Mouse (Mus musculus): ENCODE results near the gene Atp2a3.

Gene Atp2a3

DNA sequence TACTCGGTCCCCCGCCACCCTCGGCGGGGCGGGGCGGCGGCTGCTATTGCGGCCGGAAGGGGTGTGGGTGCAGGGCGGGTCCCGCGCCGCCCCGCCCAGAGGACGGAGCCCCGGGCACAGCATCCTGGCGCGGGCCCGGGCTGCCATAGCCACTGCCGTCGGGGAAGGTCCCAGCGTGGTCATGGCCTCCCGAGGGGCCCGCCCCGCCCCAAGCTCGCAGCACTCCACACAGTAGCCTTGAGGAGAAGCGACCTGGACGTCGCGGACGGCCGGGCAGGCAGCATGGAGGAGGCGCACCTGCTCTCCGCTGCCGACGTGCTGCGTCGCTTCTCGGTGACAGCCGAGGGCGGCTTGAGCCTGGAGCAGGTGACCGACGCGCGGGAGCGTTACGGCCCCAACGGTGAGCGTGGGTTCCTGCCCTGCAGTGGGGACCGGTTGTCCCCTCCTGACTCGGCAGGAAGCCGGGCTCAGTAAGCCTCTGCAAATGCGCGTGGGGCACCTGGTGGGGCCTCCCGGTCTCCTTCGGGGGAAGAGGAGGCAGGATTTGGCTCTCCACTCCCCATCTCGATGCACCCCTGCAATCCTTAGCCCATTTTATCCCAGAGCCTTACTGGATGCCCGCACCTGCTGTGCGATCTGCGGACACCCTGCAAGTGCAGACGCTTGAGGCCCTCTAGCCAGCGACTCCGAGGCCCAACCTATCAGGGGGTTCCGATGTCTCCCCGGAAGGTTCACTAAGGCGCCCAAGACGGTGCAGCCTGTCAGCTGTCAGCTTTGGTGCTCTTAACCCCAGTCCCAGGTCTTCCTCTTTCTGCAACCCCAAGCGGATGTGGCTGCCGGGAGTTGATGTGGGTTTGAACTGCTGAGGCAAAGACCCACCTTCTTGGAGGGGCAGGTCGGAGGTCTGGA is at the start of gene Atp2a3:
Gene Atp2a3, plus strand, starts transcription at position 98 of the 909 bp plus-strand sequence.
- DNase-seq (ENCODE audit: low read depth): peak; percentile 83

DNA sequence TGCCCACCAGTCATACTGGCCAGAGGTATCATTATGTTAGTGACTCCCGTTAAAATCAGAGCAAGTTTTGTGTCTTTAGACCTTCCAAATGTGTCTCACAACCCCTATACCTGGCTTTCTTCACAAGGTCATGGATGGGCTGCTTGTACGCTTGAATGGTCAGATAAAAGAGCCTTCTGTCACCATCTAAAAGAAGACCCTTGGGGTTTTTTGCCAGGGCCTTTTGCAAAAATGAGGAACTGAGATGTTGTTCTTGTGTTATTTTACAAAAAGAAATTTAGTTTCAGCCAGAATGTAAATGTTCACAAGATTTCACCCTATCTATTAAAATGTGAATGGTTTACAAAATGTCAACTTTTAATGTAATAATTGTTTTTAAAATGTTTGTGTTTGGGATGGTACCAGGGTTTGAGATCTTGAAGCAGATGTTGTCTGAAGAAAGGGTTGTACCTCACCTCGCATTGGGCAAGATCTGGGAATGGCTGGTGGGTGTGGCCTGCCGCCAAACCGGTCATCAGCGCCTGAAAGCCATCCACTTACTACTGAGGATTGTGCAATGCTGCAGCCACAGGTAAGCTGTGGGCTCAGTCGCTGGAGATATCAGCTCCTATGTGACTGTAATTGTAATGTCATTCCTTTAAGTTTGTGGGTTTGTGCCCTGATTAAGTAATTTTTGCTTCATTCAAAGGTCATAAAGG is 43.5 kb upstream of the Atp2a3 start:
- DNase-seq (ENCODE audit: low read depth): no peak

DNA sequence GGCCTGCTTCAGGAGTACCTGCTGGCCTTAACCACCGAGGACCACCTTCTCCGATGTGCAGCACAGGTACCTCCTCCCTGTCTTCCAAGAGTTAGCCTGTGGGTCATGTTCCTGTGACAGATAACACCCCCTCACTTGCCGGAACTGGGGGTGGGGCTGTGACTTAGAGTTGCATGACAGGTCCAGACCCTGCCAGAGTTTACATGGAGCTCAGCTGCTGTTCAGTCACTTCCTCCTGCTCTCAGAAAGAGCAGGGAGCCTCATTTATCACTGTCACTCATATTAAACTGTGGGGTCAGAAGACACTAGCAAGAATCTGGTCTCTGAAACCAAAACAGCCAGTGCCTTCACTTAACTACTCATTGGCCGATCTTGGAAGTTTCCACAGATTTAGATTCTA is 37.9 kb upstream of the Atp2a3 start:
- DNase-seq (ENCODE audit: low read depth): no peak

DNA sequence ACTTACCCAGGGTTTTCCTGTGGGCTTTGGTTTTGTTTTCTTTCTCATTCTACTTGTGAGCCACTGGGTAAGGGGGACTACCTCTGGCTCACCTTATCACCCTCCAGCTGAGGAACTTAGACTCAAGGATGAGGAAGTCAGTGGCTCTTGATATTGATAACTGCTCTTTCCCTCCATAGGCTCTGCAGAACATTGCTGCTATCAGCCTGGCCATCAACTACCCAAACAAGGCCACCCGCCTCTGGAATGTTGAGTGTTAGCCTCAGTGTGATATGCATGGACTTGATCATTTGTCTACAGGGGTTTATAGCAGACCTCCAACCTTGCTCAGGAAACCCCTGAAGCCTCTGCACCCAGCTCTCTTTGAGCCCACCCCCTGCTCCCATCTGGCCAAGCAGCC is 36.5 kb upstream of the Atp2a3 start:
- no peak for DNase-seq (ENCODE audit: low read depth)

DNA sequence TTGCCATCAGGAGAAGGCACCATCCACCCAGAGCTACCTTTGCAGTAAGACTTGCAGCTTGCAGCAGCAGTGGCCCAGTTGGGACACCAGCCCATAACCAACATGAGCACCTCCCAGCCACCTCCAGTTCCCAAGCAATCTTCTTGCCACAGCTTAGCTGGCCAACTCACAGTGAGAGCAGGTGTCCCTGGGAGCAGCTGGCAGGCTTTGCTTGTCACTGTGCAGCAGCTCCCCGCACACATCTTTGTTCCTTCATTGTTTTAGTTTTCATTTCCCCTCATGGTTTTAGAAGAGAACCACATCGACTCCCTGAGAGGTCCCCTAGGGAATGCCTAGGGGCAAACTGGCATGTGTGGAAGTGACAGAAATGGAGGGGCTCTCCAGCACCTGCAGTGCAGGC is 35.9 kb upstream of the Atp2a3 start:
- no peak for DNase-seq (ENCODE audit: low read depth)

DNA sequence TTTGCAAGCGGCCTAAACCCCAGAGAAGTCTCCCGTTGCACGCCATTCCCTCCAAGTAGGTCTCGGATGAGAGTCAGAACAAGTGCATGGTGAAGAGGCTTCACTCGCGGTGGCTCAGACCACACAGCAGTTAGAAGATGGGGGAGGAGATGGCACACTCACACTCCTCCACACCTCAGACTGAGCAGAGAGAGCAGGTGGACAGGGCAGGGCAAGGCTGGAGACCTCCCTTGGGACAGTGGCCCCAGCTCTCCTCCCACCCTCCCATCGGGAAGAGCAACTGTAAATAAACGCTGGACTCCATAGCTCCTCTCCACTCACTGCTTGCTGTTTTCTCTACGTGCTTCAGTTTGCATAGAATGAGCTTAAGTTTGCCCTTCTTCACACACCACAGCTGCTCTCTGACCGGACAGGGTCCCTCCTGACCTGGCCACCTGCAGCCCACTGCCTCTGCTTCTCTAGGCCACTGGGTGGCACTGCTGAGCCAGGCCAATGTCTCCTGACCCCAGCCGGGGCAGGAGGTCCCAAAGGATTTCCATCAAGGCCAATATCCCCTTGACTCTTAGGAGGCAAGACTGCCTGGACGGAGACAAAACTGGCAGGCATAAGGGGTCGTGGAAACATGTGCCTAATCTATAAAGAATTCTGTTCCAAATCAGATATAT is 34.6 kb upstream of the Atp2a3 start:
- peak; percentile 66 for DNase-seq (ENCODE audit: low read depth)

DNA sequence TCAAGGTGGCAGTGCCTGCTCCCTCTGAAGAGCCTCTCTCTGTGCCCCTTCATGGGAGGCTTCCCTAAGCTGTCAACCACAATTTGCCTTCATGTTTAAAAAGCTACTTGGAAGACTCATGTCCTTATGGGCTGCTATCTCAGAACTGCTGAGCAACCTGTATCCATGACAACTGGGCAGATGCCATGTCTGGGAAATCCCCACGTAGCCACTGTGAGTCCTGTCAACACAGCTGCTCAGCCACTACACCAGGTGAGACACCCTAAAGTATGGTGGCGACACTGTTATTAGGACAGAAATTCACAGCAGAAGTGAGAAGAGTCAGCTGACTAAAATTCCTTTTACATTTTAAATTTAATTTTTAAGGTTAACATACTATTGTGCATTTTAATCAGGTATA is 32.5 kb upstream of the Atp2a3 start:
- no peak for DNase-seq (ENCODE audit: low read depth)

DNA sequence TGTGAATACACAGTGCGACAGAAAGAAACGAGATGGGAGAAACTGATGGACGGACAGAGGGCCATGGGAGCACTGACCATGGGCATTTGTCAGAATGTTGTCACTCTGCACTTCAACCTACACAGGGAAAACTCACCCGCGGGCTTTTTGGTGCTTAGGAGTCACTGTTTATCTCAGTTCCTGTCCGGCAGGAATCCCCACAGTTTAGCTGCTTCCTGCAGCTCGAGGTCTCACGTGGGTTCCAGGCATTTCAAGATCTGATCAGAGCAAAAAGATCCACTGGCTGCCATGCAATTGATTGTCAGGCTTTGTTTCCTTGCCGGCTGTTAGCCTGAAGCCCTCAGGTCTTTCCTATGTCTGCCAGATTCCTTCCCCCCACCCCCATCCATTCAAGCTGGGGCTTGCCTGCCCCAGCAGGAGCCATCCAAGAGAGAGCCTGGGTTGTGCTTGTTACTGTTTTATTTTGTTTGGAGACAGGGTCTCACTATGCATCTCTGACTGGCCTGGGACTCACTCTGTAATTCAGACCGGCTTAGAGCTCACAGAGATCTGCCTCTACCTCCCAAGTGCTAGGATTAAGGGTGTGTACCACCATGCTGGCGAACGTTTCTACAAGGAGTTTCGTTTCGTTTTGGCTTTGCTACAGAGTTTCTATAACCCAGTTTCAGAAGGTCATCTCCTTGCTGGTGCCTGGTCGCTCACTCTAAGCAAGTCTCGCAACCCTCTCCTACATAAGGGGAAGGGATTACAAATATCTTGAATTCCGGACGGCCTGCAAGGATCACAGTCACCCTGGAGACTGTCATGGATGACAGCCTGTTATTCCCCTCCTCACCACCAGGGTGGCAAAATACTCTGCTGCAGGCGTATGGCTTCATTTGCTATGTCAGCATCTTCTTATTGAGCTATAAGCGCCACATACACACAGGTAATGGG is 20.5 kb upstream of the Atp2a3 start:
- DNase-seq (ENCODE audit: low read depth): peak; percentile 73

DNA sequence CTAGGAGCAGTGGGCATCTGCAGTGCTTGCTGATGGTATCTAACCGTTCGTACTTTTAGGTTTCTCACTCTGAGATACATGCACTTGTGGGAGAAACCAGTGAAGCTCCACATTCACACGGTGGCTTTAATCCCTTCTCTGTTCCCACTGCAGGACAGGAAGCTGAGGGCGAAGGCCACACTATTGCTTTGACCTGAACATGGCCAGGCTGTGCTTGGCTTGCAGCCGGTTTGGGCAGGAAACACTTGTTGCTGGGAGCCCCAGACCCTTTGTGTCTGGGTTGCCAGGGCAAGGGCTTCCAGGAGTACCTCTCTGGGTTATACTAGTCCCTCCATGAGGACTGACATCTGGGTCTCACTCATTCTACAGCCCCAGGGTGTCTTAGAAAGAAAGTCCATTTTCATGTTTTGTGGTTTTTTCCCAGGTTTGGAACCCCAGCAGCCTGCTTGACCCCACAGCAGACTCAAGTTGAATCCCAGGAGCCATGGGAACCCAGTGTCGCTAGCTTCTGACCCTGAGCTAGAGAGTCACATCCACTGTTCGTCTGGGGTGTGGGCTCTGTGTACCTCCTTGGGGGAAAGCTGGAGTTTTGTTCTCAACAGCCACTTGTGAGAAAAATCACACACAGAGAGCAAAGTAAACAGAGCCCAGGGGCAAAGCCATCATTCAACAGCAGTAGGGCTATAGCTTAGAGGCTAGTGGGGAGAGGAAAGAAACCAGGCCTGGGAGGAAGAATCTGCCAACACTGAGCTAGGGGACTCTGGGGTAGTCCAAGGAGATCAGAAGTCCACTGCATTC is 15.8 kb upstream of the Atp2a3 start:
- no peak for DNase-seq (ENCODE audit: low read depth)

DNA sequence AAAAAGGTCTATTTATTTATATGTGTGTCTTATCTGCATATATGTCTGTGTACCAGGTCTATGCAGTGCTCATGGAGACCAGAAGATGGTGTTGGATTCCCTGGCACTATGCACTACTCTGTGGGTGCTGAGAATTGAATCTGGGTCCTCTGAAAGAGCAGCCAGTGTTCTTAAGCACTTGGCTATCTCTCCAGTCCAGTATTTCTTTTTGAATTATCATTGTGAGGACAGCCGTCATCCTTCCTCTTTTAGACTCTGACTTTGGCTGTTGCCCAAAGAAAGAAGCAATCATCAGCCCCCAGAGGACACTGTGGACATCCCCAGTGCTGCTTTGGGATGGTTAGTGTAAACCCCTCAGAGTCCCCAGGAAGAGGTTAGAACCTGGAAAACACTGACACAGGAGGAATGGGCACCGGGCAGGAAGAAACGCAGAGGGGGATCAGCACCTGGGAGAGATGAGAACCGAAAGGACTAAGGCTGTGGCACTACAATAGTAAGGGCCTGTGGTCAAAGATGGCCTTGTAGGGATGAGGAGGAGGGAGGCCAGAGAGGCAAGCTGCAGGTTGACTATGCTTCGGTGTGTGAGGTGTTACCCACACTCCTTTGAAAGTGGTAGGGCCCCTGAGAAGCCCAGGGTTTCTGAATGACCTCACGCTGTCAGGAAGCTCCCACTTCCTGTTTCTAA is 15.0 kb upstream of the Atp2a3 start:
- DNase-seq (ENCODE audit: low read depth): no peak

DNA sequence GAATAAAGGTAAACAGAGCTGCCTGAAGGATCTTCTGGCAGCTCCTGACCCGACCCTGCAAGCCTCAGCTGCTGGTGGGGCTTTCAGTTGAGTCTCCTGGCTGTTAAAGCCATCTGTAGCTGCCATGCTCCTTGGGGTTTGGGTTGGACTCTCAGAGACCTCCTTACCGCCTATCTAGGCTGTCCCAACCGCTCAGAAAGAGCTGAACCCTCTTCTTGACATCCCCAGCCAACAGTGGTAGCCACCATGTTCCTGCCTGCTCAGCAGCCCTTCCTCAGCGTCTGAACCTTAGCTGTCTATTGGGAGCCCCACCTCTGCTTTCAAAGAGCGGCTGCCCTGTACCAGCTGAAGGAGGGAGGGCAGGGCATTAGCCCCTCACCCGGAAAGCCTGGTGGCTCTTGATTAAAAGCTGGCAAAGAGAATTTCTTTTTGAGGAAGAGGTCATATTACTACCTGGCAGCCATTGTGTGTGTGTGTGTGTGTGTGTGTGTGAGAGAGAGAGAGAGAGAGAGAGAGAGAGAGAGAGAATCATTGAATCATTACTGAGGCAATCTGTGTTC is 14.3 kb upstream of the Atp2a3 start:
- DNase-seq (ENCODE audit: low read depth): no peak

DNA sequence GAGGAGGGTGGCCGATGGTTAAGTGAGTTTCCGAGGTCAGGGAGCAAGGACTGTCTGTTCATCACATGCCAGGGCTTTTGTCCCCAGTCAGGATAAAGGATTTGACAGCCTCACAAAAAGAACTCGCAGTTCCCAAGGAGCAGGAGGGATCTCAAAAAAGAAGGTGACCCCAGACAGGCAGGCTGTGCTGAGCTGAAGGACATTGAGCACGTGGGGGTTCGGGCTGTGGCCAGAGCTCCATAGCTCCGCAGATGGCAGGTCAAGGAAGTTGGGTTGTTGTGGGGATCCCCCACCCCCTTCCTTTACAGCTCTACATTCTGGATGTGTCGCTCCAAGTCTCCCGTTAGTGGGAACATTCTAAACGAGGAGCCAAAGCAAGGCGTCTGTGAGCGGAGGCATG is 13.1 kb upstream of the Atp2a3 start:
- DNase-seq (ENCODE audit: low read depth): no peak

DNA sequence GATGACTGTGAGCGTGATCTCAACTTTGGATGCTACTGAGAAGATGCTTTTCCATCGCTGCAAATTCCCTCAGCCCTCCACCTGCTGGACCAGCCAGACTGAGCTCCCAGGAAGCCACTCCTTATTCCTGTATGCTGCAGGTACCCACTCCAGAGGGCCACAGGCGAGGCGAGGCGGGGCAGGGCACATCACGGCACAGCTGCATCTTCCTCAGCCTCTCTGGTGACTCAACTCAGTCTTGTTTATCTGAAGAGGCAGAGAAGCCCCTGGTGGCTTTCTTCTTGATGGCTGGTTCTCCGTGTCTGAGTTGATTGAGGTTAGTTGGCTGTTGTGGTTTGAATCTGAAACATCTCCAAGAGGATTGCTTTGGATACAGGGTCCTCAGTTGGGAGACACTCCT is 12.7 kb upstream of the Atp2a3 start:
- DNase-seq (ENCODE audit: low read depth): no peak

DNA sequence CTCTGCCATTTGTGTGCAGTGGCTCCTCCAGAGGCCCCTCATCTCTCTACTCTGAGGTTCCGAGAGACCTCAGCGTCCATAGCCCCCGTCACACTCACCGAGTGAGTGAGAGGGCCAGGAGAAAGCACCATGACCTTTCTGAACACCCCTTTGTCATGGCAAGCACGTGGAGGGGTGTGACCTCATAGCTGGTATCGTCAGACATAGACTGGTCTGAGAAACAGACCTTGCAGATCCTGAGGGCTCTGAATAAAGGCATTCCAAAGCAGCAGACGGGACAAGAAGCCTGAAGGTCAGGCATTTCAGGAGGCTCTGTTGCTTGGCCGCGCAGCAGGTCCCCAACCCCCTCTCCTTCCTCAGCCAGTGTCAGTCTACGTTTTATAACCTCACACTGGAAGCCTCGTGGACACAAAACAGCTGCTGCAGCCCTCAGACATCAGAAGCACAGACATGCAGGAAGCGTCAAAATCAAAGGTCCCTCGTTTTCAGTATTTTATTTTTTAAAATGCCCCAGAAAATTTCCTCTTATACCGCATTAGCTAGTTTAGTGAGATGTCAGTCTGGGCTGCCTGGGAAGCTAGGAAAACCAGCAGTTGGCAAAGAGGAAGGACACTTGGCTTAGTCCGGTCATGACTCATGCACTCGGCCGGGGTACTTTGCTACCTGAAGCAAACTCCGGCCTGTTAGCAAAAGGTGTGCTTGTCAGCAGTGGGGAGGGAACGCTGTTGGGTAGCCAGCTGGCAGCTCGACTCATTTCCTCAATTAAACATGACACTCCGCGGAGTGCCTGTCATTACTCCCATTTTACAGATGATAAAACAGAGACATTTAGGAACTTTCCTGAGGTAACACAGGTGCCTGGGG is 9.6 kb upstream of the Atp2a3 start:
- DNase-seq (ENCODE audit: low read depth): peak; percentile 37

DNA sequence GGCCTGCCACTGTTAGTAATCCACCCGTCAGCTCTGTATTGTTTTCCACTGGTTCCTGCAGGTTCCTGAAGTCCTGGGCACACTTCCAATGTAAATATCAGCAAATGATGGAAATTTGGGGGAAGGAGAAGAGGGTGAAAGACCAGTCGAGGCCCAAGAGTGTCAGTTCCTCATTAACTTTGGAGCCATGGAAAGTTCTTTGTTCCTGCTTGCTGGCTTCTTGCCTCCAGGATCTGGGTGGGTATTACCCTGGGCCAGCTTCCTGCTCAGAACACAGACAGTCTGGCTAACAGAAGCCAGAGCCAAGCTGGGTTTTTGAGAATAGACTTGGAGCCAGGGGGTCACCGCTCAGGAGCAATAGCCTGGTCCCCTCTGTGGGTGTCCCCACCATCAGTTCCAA is 8.7 kb upstream of the Atp2a3 start:
- no peak for DNase-seq (ENCODE audit: low read depth)

DNA sequence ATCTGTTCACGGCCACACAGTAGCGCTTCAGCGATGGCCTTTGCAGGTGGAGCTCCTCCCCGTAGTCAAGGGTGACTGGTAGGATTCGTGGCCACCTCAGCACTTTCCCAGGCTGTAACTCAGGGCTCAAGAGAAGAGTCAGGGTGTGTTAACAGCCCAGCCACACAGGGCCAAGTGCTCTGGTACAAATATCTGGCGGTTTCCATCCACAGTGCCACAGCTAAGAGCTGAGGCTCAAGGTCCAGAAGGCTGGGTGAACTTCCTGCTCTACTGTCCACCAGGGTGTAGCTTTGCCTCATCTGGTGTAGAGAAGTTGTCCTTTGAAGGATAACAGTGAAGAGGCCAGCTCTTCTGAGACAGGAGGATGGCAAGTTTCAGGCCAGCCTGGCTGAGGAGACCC is 8.3 kb upstream of the Atp2a3 start:
- DNase-seq (ENCODE audit: low read depth): no peak

DNA sequence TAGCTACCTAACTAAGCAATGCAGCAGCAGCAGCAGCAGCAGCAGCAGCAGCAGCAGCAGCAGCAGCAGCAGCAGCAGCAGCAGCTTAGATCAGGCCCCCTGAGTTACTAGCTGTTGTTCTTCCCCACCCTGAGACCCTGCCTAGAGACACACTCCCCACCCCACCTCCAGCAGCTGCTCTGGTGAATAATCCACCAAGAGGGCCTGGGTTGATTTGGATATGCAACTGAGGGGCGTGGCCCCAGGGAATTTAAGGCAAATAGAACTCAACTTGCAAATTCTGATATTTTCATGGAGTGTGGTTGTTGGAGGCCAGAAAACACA is 7.9 kb upstream of the Atp2a3 start:
- no peak for DNase-seq (ENCODE audit: low read depth)

DNA sequence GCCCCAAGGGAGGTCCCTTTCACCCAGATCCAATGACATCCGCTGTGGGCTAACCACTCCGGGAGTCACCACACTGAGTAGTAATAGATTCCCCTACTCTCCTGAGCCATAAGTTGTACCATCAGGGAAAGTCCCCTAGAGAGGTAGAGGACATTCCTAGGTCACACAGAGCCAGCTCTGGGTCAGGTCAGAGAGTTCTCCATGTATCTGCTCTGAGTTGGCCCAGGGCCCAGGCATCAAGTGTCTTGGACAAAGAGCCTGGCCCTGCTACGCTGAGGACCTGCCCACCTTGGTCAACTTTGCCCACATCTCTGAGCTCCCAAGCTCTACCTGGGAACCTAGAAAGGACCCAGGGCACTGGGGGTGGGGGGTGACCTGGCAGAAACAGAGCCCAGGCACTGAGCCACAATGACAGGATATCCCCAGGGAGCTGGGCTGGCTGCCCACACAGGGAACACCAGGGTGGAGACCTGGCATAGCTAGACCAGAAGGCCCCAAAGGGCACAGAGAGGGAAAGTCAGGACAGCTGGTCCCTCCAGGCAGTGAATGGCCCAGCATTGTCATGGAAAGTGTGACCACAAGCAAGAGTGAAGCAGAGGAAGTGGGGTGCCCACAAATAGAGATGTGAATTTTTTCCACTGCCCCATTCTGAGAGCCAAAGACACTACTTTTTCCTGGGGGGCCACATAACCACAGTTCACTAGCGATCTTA is 7.4 kb upstream of the Atp2a3 start:
- DNase-seq (ENCODE audit: low read depth): peak; percentile 57

DNA sequence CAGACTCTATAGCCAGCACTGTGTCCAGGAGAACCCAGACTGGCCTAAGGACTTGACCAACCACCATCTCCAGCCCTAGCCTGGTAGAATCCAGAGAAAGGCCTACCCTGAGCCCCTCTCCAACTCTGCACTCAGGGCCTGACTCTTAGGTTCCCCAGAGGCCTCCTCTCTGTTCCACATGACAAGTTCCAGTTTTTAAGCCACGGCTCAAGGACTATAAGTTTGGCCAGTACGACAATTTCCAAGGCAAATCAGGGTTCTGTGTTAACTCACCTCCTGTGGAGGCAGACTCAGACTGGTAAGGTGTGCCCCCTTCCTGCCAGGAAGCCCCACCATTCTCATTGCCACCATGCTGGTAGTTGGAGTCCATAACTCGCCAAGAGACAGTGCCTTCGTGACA is 6.8 kb upstream of the Atp2a3 start:
- DNase-seq (ENCODE audit: low read depth): no peak
